Mouse (Mus musculus) CD4-positive, CD25-positive, alpha-beta regulatory T cell, adult 2 months (primary cell): ENCODE measurements around the gene Rmi2.

Experiments used
- DNase-seq: peaks from one replicate; pipeline ENCODE4 v3.0.0-alpha.2; 2012; ENCODE audit warnings: low read depth, low spot score

Gene Rmi2

DNA sequence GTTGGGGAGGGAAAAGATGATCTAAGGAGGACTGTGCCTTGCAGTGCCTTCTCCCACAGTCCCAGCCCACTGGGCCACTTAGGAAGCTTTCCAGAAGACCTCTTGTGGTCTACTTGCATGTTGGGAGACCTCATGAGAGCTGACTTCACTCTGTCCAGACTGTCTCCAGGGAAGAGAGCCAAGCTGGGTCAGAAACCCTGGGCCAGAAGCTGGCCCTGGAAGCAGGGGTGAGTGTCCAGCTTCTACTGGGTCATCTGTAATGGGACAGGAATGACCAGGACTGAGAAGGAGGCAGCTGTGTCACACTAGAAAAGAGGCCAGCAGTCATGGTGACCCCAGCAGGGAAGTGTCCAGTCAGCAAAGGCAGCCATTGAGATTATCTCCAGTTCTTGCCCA lies 30.7 kb downstream of the Rmi2 start:
- DNase-seq: no peak

GRCm38 (mm10) chr16:10866841-10867240 lies 32.0 kb downstream of the Rmi2 start:
- DNase-seq: no peak

GRCm38 (mm10) chr16:10867501-10867900 lies 32.6 kb downstream of the Rmi2 start:
- no peak for DNase-seq

DNA sequence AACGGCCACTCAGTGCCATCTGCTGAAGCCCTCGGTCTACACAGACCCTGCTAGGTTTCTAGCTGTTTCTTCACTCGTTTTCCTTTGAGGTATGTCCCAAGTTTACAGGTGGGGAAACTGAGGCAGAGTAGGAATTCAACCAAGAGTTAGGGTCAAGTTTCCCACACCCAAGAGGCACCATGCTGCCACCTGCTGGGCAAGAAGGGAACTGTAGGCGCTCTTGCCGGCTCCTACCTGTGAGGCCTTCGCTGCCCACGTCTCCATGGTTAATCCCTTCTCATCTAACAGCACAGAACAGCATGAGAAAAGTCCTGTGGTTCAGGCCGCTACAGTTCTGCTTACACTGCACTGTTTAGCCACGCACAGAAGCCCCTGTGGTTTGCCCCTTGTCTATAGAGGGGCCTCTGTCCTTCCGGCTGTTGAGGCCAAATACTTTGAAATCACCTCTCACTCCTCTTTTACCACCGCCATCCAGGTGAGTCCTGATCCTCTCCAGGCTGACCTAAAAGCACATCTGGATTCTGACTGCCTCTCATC lies 33.1 kb downstream of the Rmi2 start:
- DNase-seq: peak; percentile 79

DNA sequence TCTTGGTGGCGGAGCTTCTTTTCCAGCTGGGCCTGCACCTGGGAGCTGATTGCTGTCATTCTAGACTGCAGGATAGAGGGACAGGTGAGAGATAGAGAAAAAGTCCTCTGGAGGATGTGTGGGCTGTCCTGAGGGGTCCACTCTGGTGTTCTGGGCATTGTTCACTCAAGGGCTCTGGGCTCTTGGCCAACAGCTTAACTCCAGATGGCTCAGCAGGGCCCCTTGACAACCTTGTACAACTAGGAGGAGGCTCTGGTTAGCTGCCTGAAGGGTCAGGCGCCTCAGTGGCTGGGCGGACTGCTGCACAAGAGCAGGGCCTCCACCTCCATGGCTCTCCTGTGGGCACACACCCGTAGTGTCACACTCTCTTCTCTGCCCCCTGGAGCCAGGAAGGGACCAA lies 36.1 kb downstream of the Rmi2 start:
- DNase-seq: no peak

- no peak for DNase-seq
Observed at GRCm38 (mm10) chr16:10872825-10873360, 38.0 kb downstream of the Rmi2 start.

- peak; percentile 88 for DNase-seq
Observed at GRCm38 (mm10) chr16:10873654-10874053, 38.8 kb downstream of the Rmi2 start.

GRCm38 (mm10) chr16:10878227-10878626 lies 43.4 kb downstream of the Rmi2 start:
- no peak for DNase-seq

DNA sequence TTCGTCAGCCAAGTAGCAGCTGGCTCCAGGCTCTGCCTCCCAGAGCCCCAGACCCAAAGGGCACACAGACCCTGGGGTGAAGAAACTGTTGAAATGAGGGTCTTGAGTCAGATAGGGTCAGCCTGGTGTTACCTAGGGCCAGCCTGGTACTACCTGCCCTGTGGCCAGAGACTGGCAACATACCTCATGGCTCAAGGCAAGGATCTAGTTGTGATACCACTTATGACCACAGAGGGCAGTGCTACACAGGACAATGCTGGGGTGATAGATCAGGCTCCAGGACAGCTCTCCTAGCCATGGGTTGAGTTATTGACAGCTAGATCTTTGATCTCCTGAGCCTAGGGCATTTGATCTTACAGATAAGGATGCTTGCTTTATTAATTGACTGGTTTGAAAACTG lies 44.6 kb downstream of the Rmi2 start:
- DNase-seq: peak; percentile 83

DNA sequence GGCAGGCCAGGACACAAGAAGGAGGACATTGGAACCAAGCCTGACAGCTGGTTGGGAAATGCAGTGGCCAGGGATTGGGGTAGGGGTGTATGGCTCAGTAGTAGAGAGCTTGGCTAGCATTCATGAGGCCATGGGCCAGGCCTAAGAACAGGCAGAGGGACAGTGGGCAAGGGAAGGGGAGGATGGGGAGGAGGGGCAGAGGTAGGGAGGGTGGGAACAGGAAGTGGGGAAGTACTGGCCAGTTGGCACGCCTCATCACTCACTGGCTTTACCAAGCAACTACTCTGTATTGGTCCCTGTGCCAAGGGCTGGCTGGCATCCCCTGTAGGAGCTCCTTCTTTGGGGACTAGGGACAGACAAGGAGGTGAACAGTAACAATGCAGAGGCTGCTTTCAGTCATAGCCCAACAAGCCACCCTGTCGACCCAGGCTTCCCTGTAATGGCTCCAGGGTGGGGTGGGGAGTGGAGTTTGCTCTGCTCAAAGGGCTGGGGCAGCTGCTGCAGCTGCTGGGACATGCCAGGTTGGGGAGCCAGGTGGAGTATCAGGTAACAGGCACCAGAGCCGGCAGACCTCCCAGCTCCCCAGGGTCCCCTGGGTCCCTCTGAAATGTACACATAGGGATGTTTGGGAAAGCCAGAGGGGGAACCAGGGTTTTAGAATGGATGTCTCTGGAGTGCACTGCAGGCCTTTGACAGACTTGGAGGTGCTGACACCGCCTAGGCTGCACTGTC lies 46.5 kb downstream of the Rmi2 start:
- DNase-seq: no peak

DNA sequence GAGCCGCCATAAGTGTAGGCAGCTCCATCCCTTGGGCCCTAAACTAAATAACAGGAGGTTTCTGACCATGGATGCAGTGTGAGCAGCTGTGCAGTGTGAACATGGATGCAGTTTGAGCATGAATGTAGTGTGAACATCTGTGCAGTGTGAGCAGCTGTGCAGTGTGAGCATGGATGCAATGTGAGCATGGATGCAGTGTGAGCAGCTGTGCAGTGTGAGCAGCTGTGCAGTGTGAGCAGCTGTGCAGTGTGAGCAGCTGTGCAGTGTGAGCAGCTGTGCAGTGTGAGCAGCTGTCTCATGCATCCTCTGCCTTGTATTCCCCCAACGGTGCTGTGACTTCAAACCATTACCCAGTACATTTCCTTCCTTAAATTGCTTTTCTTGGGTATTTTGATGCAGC lies 52.6 kb downstream of the Rmi2 start:
- no peak for DNase-seq

- DNase-seq: peak; percentile 54
Observed at GRCm38 (mm10) chr16:10890363-10890762, 55.5 kb downstream of the Rmi2 start.

- no peak for DNase-seq
Observed at GRCm38 (mm10) chr16:10893161-10893560, 58.3 kb downstream of the Rmi2 start.

DNA sequence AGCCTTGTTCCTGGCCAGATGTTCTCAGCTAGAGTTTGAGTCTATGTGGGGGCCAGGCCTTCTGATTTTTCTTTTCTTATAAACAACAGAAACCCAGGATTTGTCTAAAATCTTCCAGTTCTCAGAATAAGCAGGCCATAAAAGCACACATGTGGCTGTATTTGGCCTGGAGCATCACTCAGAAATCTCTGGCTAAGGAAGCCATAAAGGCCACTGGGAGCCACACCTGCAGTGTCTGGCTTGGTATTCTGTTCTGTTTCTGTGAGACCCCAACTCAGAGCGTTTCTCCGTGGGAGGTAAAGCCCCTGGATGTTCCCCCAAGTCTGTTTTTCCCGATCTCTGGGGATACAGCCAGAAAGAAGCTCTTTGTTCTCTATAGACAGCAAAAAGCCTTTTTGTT lies 61.0 kb downstream of the Rmi2 start:
- no peak for DNase-seq

- DNase-seq: no peak
Observed at GRCm38 (mm10) chr16:10897372-10897771, 62.5 kb downstream of the Rmi2 start.

GRCm38 (mm10) chr16:10900736-10901135 lies 65.9 kb downstream of the Rmi2 start:
- no peak for DNase-seq

DNA sequence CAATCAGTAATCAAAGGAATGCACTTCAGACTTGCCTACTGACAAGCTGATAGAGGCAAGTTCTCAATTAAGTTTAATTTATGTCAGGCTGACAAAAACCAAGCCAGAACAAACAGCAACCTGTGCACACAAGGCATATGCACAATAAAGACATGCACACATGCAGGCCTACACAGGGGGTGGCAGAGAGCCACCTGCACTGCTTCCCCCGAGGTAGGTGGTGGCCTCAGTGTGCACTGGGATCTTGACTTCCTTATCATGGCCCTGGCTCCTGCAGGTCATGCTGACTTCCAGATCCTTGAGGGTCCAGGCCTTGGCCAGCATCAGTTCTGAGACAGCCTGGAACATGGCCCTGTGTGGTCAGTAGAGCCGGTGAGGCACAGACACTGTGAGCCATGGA lies 67.1 kb downstream of the Rmi2 start:
- DNase-seq: no peak

- DNase-seq: peak; percentile 5
Observed at GRCm38 (mm10) chr16:10902849-10903248, 68.0 kb downstream of the Rmi2 start.

- DNase-seq: peak; percentile 19
Observed at GRCm38 (mm10) chr16:10905661-10906113, 70.8 kb downstream of the Rmi2 start.

GRCm38 (mm10) chr16:10910541-10910940 lies 75.7 kb downstream of the Rmi2 start:
- DNase-seq: no peak

DNA sequence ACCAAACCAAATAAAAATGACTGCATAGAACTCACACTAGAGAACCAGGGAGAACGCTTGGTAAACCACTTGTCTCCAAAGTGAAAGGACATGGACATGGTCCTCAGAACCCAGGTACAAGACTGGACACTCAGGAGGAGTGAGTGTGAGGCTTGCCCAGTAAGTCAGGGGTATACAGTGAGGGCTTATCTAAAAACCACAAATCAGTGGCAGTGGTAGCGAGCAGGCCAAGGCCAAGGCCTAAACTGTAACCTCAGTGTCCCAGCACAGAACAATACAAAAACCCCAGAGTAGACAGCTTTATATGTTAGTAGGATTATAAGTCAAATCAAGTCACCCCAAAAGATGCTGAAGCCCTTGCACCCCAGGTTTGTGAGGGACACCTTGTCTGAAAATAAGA lies 76.2 kb downstream of the Rmi2 start:
- no peak for DNase-seq

DNA sequence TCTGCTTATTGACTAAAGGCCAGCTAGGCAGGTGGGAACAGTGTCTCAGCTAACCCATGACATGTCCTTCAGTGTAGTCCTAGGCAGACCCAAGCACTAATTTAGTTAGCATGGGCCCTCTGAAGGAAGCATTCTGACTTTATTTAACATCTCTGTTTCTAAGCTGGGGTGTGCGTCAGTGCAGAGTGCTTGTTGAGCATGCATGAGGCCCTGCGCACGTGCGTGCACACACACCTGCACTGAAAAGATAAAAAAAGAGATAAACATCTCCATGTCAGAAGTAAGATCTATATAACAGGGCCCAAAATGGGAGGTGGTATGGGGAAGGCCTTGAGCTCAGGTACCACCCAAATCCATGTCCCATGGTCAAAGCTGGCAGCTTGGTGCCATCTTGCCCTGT lies 80.2 kb downstream of the Rmi2 start:
- no peak for DNase-seq

DNA sequence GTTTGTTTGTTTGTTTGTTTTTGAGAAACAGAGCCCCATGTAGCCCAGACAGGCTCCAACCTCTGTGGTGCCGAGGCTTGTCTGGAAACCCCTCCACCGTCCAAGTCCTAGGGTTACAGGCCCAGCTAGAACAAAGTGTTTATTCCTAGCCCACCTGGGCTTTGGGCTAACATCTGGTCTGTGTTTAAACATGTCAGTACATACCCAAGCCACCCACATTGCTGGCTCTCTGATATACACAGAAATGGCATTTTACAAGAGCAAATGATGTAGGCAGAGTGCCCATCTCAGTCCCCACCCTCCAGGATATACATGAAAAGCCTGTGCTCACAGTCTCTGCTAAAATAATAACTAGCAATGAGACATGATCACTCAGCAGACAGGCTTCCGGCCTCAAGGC lies 81.4 kb downstream of the Rmi2 start:
- DNase-seq: no peak
